Mouse (Mus musculus) liver, embryonic 12.5 days (tissue): ENCODE measurements around the gene D630036H23Rik. TPM values are rescaled to one million over a fixed set of nuclear protein-coding genes. Genes with fewer than 3 reads are reported as not detected.

ENCODE experiments used
- ATAC-seq: fragments of 200-750 bp; cut with Nextera tagmentation; 2 replicates; pipeline ENCODE4 v1.8.0; 2017; ENCODE audit warnings: moderate number of reproducible peaks, mild to moderate bottlenecking, moderate library complexity
- H3K27ac ChIP-seq: fragments of 300-500 bp; sonication (generic); 2 replicates; pipeline ENCODE4 v1.5.1; 2016; ENCODE audit warnings: mild to moderate bottlenecking
- H3K27me3 ChIP-seq: fragments of 300-500 bp; sonication (generic); replicated peaks from 2 replicates; pipeline ENCODE4 v1.6.1; 2016; ENCODE audit warnings: mild to moderate bottlenecking, moderate library complexity
- H3K36me3 ChIP-seq: fragments of 300-500 bp; sonication (generic); 2 replicates; pipeline ENCODE4 v1.6.1; 2016; ENCODE audit warnings: mild to moderate bottlenecking, moderate library complexity
- H3K4me1 ChIP-seq: fragments of 300-500 bp; sonication (generic); 2 replicates; pipeline ENCODE4 v1.6.1; 2016
- H3K4me2 ChIP-seq: fragments of 300-500 bp; sonication (generic); 2 replicates; pipeline ENCODE4 v1.6.1; 2016; ENCODE audit warnings: mild to moderate bottlenecking, moderate library complexity
- H3K4me3 ChIP-seq: fragments of 300-500 bp; sonication (generic); 2 replicates; pipeline ENCODE4 v1.5.1; 2016; ENCODE audit warnings: mild to moderate bottlenecking, moderate library complexity
- H3K9ac ChIP-seq: fragments of 300-500 bp; sonication (generic); 2 replicates; pipeline ENCODE4 v1.6.1; 2016; ENCODE audit warnings: mild to moderate bottlenecking, moderate library complexity
- H3K9me3 ChIP-seq: fragments of 300-500 bp; sonication (generic); replicated peaks from 2 replicates; pipeline ENCODE4 v1.6.1; 2016; ENCODE audit warnings: mild to moderate bottlenecking, moderate library complexity
- WGBS: fragments of 180-500 bp; shearing (Covaris S2); methylation state at CpG from one replicate; pipeline ENCODE4 v1.1.7; 2016; ENCODE audit not compliant: insufficient replicate concordance; 5-methylcytosine and 5-hydroxymethylcytosine counted together
- polyA plus RNA-seq: library from polyadenylated mRNA; unstranded; fragments of >200 nt; fragmentation: Nextera tagmentation; extraction: Ambion mirVana; gene quantifications from 2 replicates; pipeline ENCODE4 v1.2.1, GENCODE M21; 2016

Gene D630036H23Rik
- polyA plus RNA-seq, 1 experiment from 2014 or later = 0.87 TPM

GRCm38 (mm10) chr12:36364013-36364412 lies 18.0 kb downstream of the D630036H23Rik start:
- Histone ChIP-seq H3K4me2 (no peak overlapping the region), H3K9me3 (no peaks in the 10 kb centered on the region), H3K36me3 (no peaks in the 10 kb centered on the region), H3K4me3 (no peak overlapping the region), H3K9ac (no peak overlapping the region), H3K4me1 (no peaks in the 10 kb centered on the region), H3K27ac (no peak overlapping the region), H3K27me3 (no peaks in the 10 kb centered on the region)
- no peak for ATAC-seq
- 72% methylated on average over 4 of the region's 4 CpGs for WGBS

GRCm38 (mm10) chr12:36360693-36361092 lies 21.3 kb downstream of the D630036H23Rik start:
- ATAC-seq = no peak
- Histone ChIP-seq H3K9ac (no peak overlapping the region), H3K4me2 (no peak overlapping the region), H3K27ac (no peak overlapping the region), H3K4me3 (no peak overlapping the region), H3K36me3 (no peaks in the 10 kb centered on the region), H3K9me3 (no peaks in the 10 kb centered on the region), H3K27me3 (no peaks in the 10 kb centered on the region), H3K4me1 (no peaks in the 10 kb centered on the region)
- 49% methylated on average over 5 of the region's 5 CpGs for WGBS

GRCm38 (mm10) chr12:36360064-36360463 lies 21.9 kb downstream of the D630036H23Rik start:
- ATAC-seq = no peak
- WGBS = 66% methylated on average over 3 of the region's 3 CpGs
- Histone ChIP-seq H3K4me2 (no peak overlapping the region), H3K4me3 (no peak overlapping the region), H3K4me1 (no peaks in the 10 kb centered on the region), H3K9me3 (no peaks in the 10 kb centered on the region), H3K9ac (no peak overlapping the region), H3K36me3 (no peaks in the 10 kb centered on the region), H3K27ac (no peak overlapping the region), H3K27me3 (no peaks in the 10 kb centered on the region)

- Histone ChIP-seq H3K4me3 (no peak overlapping the region), H3K9ac (no peak overlapping the region), H3K4me1 (no peaks in the 10 kb centered on the region), H3K27ac (no peak overlapping the region), H3K4me2 (no peak overlapping the region), H3K27me3 (no peaks in the 10 kb centered on the region), H3K9me3 (no peaks in the 10 kb centered on the region), H3K36me3 (no peaks in the 10 kb centered on the region)
- ATAC-seq = no peak
- 65% methylated on average over 4 of the region's 4 CpGs for WGBS
Measured at GRCm38 (mm10) chr12:36344131-36344530, 37.9 kb downstream of the D630036H23Rik start.

GRCm38 (mm10) chr12:36333837-36334281 lies 48.1 kb downstream of the D630036H23Rik start:
- 64% methylated on average over 9 of the region's 9 CpGs for WGBS
- Histone ChIP-seq H3K4me3 (no peak overlapping the region), H3K36me3 (no peaks in the 10 kb centered on the region), H3K27ac (no peak overlapping the region), H3K9ac (no peak overlapping the region), H3K9me3 (no peaks in the 10 kb centered on the region), H3K4me2 (no peak overlapping the region), H3K4me1 (no peaks in the 10 kb centered on the region), H3K27me3 (no peaks in the 10 kb centered on the region)
- no peak for ATAC-seq

- H3K36me3 ChIP-seq = no peaks in the 10 kb centered on the region
- H3K9ac ChIP-seq = no peak overlapping the region
- H3K4me3 ChIP-seq = no peak overlapping the region
- H3K4me2 ChIP-seq = no peak overlapping the region
- ATAC-seq = no peak
- H3K27me3 ChIP-seq = no peaks in the 10 kb centered on the region
- H3K4me1 ChIP-seq = no peaks in the 10 kb centered on the region
- H3K27ac ChIP-seq = no peak overlapping the region
- WGBS = 53% methylated on average over 1 of the region's 1 CpGs
- H3K9me3 ChIP-seq = no peaks in the 10 kb centered on the region
Measured at GRCm38 (mm10) chr12:36332676-36333075, 49.3 kb downstream of the D630036H23Rik start.

Other genes starting within 250 kb of the D630036H23Rik start
- gene Ankmy2, start 225.1 kb downstream of the D630036H23Rik start, polyA plus RNA-seq = 12.7 and 13.6 TPM in 2 replicates
- 99.4 and 103 TPM in 2 replicates for gene Bzw2, start 224.1 kb downstream of the D630036H23Rik start, polyA plus RNA-seq
- gene Lrrc72, start 128.8 kb downstream of the D630036H23Rik start, polyA plus RNA-seq = not detected in 2 replicates
- gene Sostdc1, start 68.0 kb downstream of the D630036H23Rik start, polyA plus RNA-seq = 0.17 and 0.19 TPM in 2 replicates
- gene Ispd, start 731 bp downstream of the D630036H23Rik start, polyA plus RNA-seq = 3.1 and 3.4 TPM in 2 replicates